In the genomic region with DNA sequence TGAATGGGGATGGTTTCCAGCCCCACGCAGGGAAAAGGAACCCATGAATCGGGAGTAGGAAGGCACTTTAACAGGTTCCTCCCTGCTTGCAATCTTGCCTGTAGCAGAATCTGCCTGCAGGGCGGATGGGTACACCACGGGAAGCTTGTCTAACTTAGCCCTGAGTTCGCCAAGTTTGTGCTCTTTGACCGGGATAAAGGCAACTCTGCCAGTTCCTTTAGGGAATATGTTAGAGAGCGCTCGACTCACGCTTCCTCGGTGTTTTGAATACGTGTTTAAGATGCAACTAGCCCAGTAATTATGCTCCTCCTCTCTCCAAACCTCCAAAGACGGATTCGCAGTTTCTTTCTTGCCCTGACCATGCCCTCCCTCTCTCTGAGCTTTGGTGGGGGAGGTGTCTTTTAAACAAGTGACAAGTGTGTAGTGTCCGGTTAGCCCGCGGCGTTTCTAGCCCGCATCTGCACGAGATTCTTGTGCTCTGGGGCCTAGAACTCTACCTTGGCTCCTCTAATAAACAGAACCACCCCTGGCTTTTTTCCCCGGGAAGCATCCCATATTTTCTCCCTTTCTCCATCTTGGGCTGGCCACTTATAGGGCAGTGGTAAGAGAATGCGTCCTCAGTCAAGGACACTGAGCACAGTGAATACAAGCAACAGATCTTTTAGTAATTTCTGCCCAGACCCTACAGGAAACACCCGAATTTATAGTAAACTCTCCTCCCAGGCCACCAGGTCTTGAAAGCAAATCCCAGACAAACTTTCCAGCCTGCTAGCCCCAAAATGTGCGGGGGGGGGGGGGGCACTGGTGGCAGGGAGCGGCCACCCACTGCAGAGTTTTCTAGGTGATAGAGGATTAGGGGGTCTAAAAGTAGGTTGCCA, we compare ENCODE assay signal across 9 mouse cellular contexts. TPM values are rescaled to one million over a fixed set of nuclear protein-coding genes. Genes with fewer than 3 reads are reported as not detected.
DNase-seq lines count a peak whose midpoint lies in the region; ATAC-seq lines count a peak whose summit lies in the region.
"Had no signal": no experiment of that assay in that cellular context is flagged by ENCODE, and none has a peak within 500 bp of the region (broad histone marks: within the 10 kb centered on the region; RNA-seq: fewer than 3 reads in every experiment).

No protein-coding gene starts in this region.

- ATAC-seq in intestine, embryonic 14.5 days (replicated peaks; ENCODE audit: low FRiP score, low TSS enrichment, low read depth): no peak
- no peak for ATAC-seq in neural tube, embryonic 15.5 days (ENCODE audit: low FRiP score)
- no peak for ATAC-seq in CD4-positive, CD25-positive, alpha-beta regulatory T cell, adult 4 months

- DNase-seq in kidney, adult 18-20 months: peak; percentile 9
- DNase-seq in kidney, adult 9 months: no peak
- DNase-seq in embryo, embryonic 10.5 days (ENCODE audit: low spot score): peak; percentile 50
- peak; percentile 69 for DNase-seq in intestine, embryonic 14.5 days (ENCODE audit: low spot score)
- no peak for DNase-seq in right cerebral cortex, adult 18-20 months
- no peak for DNase-seq in urinary bladder, postnatal 36 days (ENCODE audit: low spot score in 2 of 2)

- H3K27ac ChIP-seq in intestine, embryonic 14.5 days (ENCODE audit: low read depth): peak overlapping the region; percentile 88
- H3K27ac ChIP-seq in neural tube, embryonic 15.5 days (replicated peaks): no peak overlapping the region

- H3K9ac ChIP-seq in intestine, embryonic 14.5 days (ENCODE audit: low read length): peak overlapping the region; percentile 79
- H3K9ac ChIP-seq in neural tube, embryonic 15.5 days (replicated peaks): no peak overlapping the region

- H3K9me3 ChIP-seq in intestine, embryonic 14.5 days (ENCODE audit: control insufficient read depth, low read length): no peaks in the 10 kb centered on the region
- no peaks in the 10 kb centered on the region for H3K9me3 ChIP-seq in neural tube, embryonic 15.5 days (replicated peaks)
- H3K9me3 ChIP-seq: G1E had no signal

- peaks cover 29% of the 10 kb centered on the region for H3K27me3 ChIP-seq in intestine, embryonic 14.5 days (replicated peaks; ENCODE audit: control insufficient read depth, insufficient read depth, low read length)
- H3K27me3 ChIP-seq in neural tube, embryonic 15.5 days (replicated peaks): peaks cover 99% of the 10 kb centered on the region

- WGBS in intestine, embryonic 14.5 days: 3% methylated on average over 24 of the region's 24 CpGs
- whole genome bisulfite sequencing in neural tube, embryonic 15.5 days: 5% methylated on average over 24 of the region's 24 CpGs

- H3K4me3 ChIP-seq in intestine, embryonic 14.5 days (ENCODE audit: low read depth, low read length): peak overlapping the region; percentile 75
- H3K4me3 ChIP-seq in neural tube, embryonic 15.5 days (replicated peaks): peak overlapping the region; percentile 57

- H3K4me2 ChIP-seq in intestine, embryonic 14.5 days (ENCODE audit: low read length): peak overlapping the region; percentile 65
- peak overlapping the region; percentile 100 for H3K4me2 ChIP-seq in neural tube, embryonic 15.5 days

- H3K4me1 ChIP-seq in intestine, embryonic 14.5 days (replicated peaks; ENCODE audit: control insufficient read depth, insufficient read depth, low read length): peaks cover 19% of the 10 kb centered on the region
- H3K4me1 ChIP-seq in neural tube, embryonic 15.5 days: peaks cover 57% of the 10 kb centered on the region

- H3K36me3 ChIP-seq in intestine, embryonic 14.5 days (ENCODE audit: control insufficient read depth, insufficient read depth, low read length): no peaks in the 10 kb centered on the region
- H3K36me3 ChIP-seq in neural tube, embryonic 15.5 days: no peaks in the 10 kb centered on the region
- H3K36me3 ChIP-seq: G1E had no signal

RNA-seq across cellular contexts. Expression of a gene that starts 1.4 kb away (rescaled TPM):
- polyA plus RNA-seq in intestine, embryonic 14.5 days (2014; fragmentation: Nextera tagmentation; extraction: Ambion mirVana): 4.3 and 5.7 TPM in 2 replicates
- polyA plus RNA-seq in neural tube, embryonic 15.5 days (2015; fragmentation: Nextera tagmentation; extraction: Ambion mirVana): 0.10 and 0.52 TPM in 2 replicates
- polyA plus RNA-seq in CD4-positive, CD25-positive, alpha-beta regulatory T cell, adult 4 months (2017; shearing (Covaris generic)): not detected
- polyA plus RNA-seq: G1E had no signal

Comparison
In these comparisons a context has a peak if more than half of its experiments do, and no peak if none do; other contexts are left out.
1. DNase-seq: peak in kidney, adult 18-20 months (single experiment), embryo, embryonic 10.5 days (single experiment) and intestine, embryonic 14.5 days (single experiment); none in kidney, adult 9 months (single experiment), right cerebral cortex, adult 18-20 months (single experiment) and urinary bladder, postnatal 36 days (0 of 2).